Mouse (Mus musculus): ENCODE measurements at regions not wholly inside any gene's neighbourhood (a gene's known extent, or its start where the extent isn't known, plus 50 kb on each side); places are given as distances from the start of the nearest gene placed in this dataset.

GRCm38 (mm10) chr2:131801212-131801611, 58.3 kb downstream of the Erv3 start:
- Histone ChIP-seq H3K4me1 (ENCODE audit: control insufficient read depth, insufficient read depth, low read length) (no peaks in the 10 kb centered on the region), H3K27ac (ENCODE audit: insufficient read depth, low read length) (no peak overlapping the region), H3K27me3 (ENCODE audit: control insufficient read depth, insufficient read depth, low read length) (no peaks in the 10 kb centered on the region), H3K4me3 (replicated peaks; ENCODE audit: insufficient read depth, low read depth, low read length) (no peak overlapping the region)
- TF ChIP-seq CTCF (IDR thresholded peaks at IDR 0.05; ENCODE audit: borderline replicate concordance, insufficient read depth, low read depth, low read length) (no peak), POLR2A (IDR thresholded peaks at IDR 0.05; ENCODE audit: borderline replicate concordance, insufficient read depth, low read length) (no peak)
- no peak for DNase-seq
- 66% methylated on average over 8 of the region's 8 CpGs for whole genome bisulfite sequencing

- Histone ChIP-seq H3K27me3 (ENCODE audit: control insufficient read depth, insufficient read depth, low read length) (no peaks in the 10 kb centered on the region), H3K27ac (ENCODE audit: insufficient read depth, low read length) (no peak overlapping the region), H3K4me1 (ENCODE audit: control insufficient read depth, insufficient read depth, low read length) (no peaks in the 10 kb centered on the region), H3K4me3 (replicated peaks; ENCODE audit: insufficient read depth, low read depth, low read length) (no peak overlapping the region)
- DNase-seq, result no peak
- TF ChIP-seq POLR2A (IDR thresholded peaks at IDR 0.05; ENCODE audit: borderline replicate concordance, insufficient read depth, low read length), result no peak
- no peak for TF ChIP-seq CTCF (IDR thresholded peaks at IDR 0.05; ENCODE audit: borderline replicate concordance, insufficient read depth, low read depth, low read length)
- WGBS, result 67% methylated on average over 8 of the region's 8 CpGs
Observed at GRCm38 (mm10) chr2:131800126-131800894, 59.2 kb downstream of the Erv3 start.

GRCm38 (mm10) chr2:131799486-131799885, 60.1 kb downstream of the Erv3 start:
- Histone ChIP-seq H3K27ac (ENCODE audit: insufficient read depth, low read length) (no peak overlapping the region), H3K27me3 (ENCODE audit: control insufficient read depth, insufficient read depth, low read length) (no peaks in the 10 kb centered on the region), H3K4me1 (ENCODE audit: control insufficient read depth, insufficient read depth, low read length) (no peaks in the 10 kb centered on the region), H3K4me3 (replicated peaks; ENCODE audit: insufficient read depth, low read depth, low read length) (no peak overlapping the region)
- no peak for DNase-seq
- TF ChIP-seq POLR2A (IDR thresholded peaks at IDR 0.05; ENCODE audit: borderline replicate concordance, insufficient read depth, low read length), result no peak
- TF ChIP-seq CTCF (IDR thresholded peaks at IDR 0.05; ENCODE audit: borderline replicate concordance, insufficient read depth, low read depth, low read length), result no peak
- 63% methylated on average over 7 of the region's 7 CpGs for WGBS

- Histone ChIP-seq H3K4me1 (ENCODE audit: control insufficient read depth, insufficient read depth, low read length) (no peaks in the 10 kb centered on the region), H3K27me3 (ENCODE audit: control insufficient read depth, insufficient read depth, low read length) (no peaks in the 10 kb centered on the region), H3K4me3 (replicated peaks; ENCODE audit: insufficient read depth, low read depth, low read length) (no peak overlapping the region), H3K27ac (ENCODE audit: insufficient read depth, low read length) (no peak overlapping the region)
- TF ChIP-seq POLR2A (IDR thresholded peaks at IDR 0.05; ENCODE audit: borderline replicate concordance, insufficient read depth, low read length), result no peak
- TF ChIP-seq CTCF (IDR thresholded peaks at IDR 0.05; ENCODE audit: borderline replicate concordance, insufficient read depth, low read depth, low read length), result no peak
- DNase-seq, result no peak
- WGBS, result 66% methylated on average over 9 of the region's 9 CpGs
Observed at GRCm38 (mm10) chr2:131797001-131797693, 62.4 kb downstream of the Erv3 start.

DNA sequence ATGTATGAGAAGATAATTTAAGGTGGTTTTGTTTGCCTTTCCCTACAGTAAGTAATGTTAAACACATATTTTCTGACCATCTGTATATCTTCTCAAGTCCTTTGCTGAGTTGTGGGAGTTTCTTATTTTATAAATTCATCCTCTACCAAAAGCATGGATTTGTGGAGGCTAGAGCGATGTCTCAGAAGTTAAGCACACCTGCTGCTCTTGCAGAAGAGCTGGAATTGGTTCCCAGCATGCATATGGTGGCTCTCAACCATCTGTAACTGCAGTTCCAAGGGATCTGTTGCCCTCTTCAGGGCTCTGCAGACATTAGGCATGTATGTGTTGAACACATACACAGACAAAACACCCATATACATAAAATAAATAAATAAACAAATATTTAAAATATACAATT, 84.2 kb downstream of the Erv3 start:
- H3K27ac ChIP-seq (ENCODE audit: insufficient read depth, low read length), result no peak overlapping the region
- DNase-seq, result no peak
- no peaks in the 10 kb centered on the region for H3K4me1 ChIP-seq (ENCODE audit: control insufficient read depth, insufficient read depth, low read length)
- TF ChIP-seq CTCF (IDR thresholded peaks at IDR 0.05; ENCODE audit: borderline replicate concordance, insufficient read depth, low read depth, low read length) (no peak), POLR2A (IDR thresholded peaks at IDR 0.05; ENCODE audit: borderline replicate concordance, insufficient read depth, low read length) (no peak)
- H3K4me3 ChIP-seq (replicated peaks; ENCODE audit: insufficient read depth, low read depth, low read length), result no peak overlapping the region
- H3K27me3 ChIP-seq (ENCODE audit: control insufficient read depth, insufficient read depth, low read length), result no peaks in the 10 kb centered on the region
- 89% methylated on average over 1 of the region's 1 CpGs for WGBS

GRCm38 (mm10) chr2:131773691-131774090, 85.9 kb downstream of the Erv3 start:
- Histone ChIP-seq H3K27me3 (ENCODE audit: control insufficient read depth, insufficient read depth, low read length) (no peaks in the 10 kb centered on the region), H3K4me3 (replicated peaks; ENCODE audit: insufficient read depth, low read depth, low read length) (no peak overlapping the region), H3K4me1 (ENCODE audit: control insufficient read depth, insufficient read depth, low read length) (no peaks in the 10 kb centered on the region), H3K27ac (ENCODE audit: insufficient read depth, low read length) (no peak overlapping the region)
- 70% methylated on average over 4 of the region's 4 CpGs for WGBS
- no peak for TF ChIP-seq POLR2A (IDR thresholded peaks at IDR 0.05; ENCODE audit: borderline replicate concordance, insufficient read depth, low read length)
- no peak for TF ChIP-seq CTCF (IDR thresholded peaks at IDR 0.05; ENCODE audit: borderline replicate concordance, insufficient read depth, low read depth, low read length)
- no peak for DNase-seq

GRCm38 (mm10) chr2:131772163-131772562, 87.4 kb downstream of the Erv3 start:
- DNase-seq, result no peak
- WGBS, result 52% methylated on average over 5 of the region's 5 CpGs
- Histone ChIP-seq H3K27ac (ENCODE audit: insufficient read depth, low read length) (no peak overlapping the region), H3K4me3 (replicated peaks; ENCODE audit: insufficient read depth, low read depth, low read length) (no peak overlapping the region), H3K4me1 (ENCODE audit: control insufficient read depth, insufficient read depth, low read length) (no peaks in the 10 kb centered on the region), H3K27me3 (ENCODE audit: control insufficient read depth, insufficient read depth, low read length) (no peaks in the 10 kb centered on the region)
- no peak for TF ChIP-seq CTCF (IDR thresholded peaks at IDR 0.05; ENCODE audit: borderline replicate concordance, insufficient read depth, low read depth, low read length)
- no peak for TF ChIP-seq POLR2A (IDR thresholded peaks at IDR 0.05; ENCODE audit: borderline replicate concordance, insufficient read depth, low read length)

DNA sequence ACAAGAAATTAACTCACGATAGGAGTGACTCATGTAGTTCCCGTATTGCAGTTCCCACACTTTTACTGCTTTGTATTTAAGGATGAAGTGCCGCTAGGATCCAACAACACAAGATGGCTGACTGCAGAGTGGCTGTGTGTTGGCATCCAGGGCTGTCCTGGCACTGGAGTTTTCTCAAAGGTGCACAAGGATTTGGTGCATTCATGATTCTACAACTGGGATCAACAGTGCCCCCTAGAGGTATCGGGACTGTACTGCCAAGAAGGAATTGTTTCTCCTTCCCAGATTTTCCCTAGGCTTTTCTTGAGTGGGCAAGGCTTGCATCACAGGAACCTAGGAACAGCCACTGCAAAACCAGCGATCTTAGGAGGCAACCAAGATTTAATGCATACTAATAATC, 88.7 kb downstream of the Erv3 start:
- H3K4me1 ChIP-seq (ENCODE audit: control insufficient read depth, insufficient read depth, low read length), result no peaks in the 10 kb centered on the region
- H3K4me3 ChIP-seq (replicated peaks; ENCODE audit: insufficient read depth, low read depth, low read length), result no peak overlapping the region
- TF ChIP-seq CTCF (IDR thresholded peaks at IDR 0.05; ENCODE audit: borderline replicate concordance, insufficient read depth, low read depth, low read length) (peak; percentile 24; the same call in 1 of the 2 replicates), POLR2A (IDR thresholded peaks at IDR 0.05; ENCODE audit: borderline replicate concordance, insufficient read depth, low read length) (no peak)
- no peaks in the 10 kb centered on the region for H3K27me3 ChIP-seq (ENCODE audit: control insufficient read depth, insufficient read depth, low read length)
- H3K27ac ChIP-seq (ENCODE audit: insufficient read depth, low read length), result no peak overlapping the region
- peak; percentile 16 to 18 for DNase-seq
- 51% methylated on average over 5 of the region's 5 CpGs for WGBS

All from cerebellum, adult 2 months (tissue).